Mouse (Mus musculus) hematopoietic stem cell, adult 5-6 weeks (primary cell): ENCODE results near the gene St6galnac4. TPM values are rescaled to one million over a fixed set of nuclear protein-coding genes. Genes with fewer than 3 reads are reported as not detected.

Experiments used
- ATAC-seq, 2 experiments: fragments of 125-278 bp in 1 of 2; replicated peaks in 1 of 2; 2 replicates each; pipeline ENCODE4 v1.8.0; 2016 to 2017; ENCODE audit warnings: inconsistent platforms in 2 of 2, mild to moderate bottlenecking in 2 of 2, moderate number of reproducible peaks in 2 of 2, low read depth in 1 of 2, moderate TSS enrichment in 1 of 2; ENCODE audit not compliant: low FRiP score in 2 of 2, poor library complexity in 2 of 2, severe bottlenecking in 2 of 2, insufficient read depth in 1 of 2, low TSS enrichment in 1 of 2
- total RNA-seq: library from RNA; stranded (forward); fragments of 172-1452, 232-1000 nt; gene quantifications from 2 replicates; pipeline ENCODE4 v1.2.3, GENCODE M21; 2017

Gene St6galnac4
- 17.5 and 26.0 TPM in 2 replicates for total RNA-seq

GRCm38 (mm10) chr2:32586871-32587351 is at the start of gene St6galnac4:
Gene St6galnac4 (plus strand): TSS chr2:32587095.
- ATAC-seq = peak; percentile 75 to 76

GRCm38 (mm10) chr2:32537360-32537905 is 49.5 kb upstream of the St6galnac4 start:
- ATAC-seq = no peak

GRCm38 (mm10) chr2:32537941-32538340 is 49.0 kb upstream of the St6galnac4 start:
- no peak for ATAC-seq

- ATAC-seq = no peak
Measured at GRCm38 (mm10) chr2:32538461-32538860, 48.4 kb upstream of the St6galnac4 start.

GRCm38 (mm10) chr2:32539452-32539981 is 47.4 kb upstream of the St6galnac4 start:
- ATAC-seq = no peak

- no peak for ATAC-seq
Measured at GRCm38 (mm10) chr2:32541333-32541908, 45.5 kb upstream of the St6galnac4 start.

- no peak for ATAC-seq
Measured at GRCm38 (mm10) chr2:32541986-32542573, 44.8 kb upstream of the St6galnac4 start.

GRCm38 (mm10) chr2:32543031-32543449 is 43.9 kb upstream of the St6galnac4 start:
- ATAC-seq = no peak

- ATAC-seq = no peak
Measured at GRCm38 (mm10) chr2:32546951-32547350, 39.9 kb upstream of the St6galnac4 start.

GRCm38 (mm10) chr2:32547380-32547779 is 39.5 kb upstream of the St6galnac4 start:
- ATAC-seq = no peak

GRCm38 (mm10) chr2:32547964-32548739 is 38.7 kb upstream of the St6galnac4 start:
- ATAC-seq = peak in 1 of 2 experiments; percentile 31; a peak in 1 of 4 replicates

GRCm38 (mm10) chr2:32549171-32549570 is 37.7 kb upstream of the St6galnac4 start:
- no peak for ATAC-seq

- ATAC-seq = peak in 1 of 2 experiments; percentile 33; a peak in 3 of 4 replicates
Measured at GRCm38 (mm10) chr2:32549764-32550163, 37.1 kb upstream of the St6galnac4 start.

- ATAC-seq = no peak
Measured at GRCm38 (mm10) chr2:32551236-32551635, 35.7 kb upstream of the St6galnac4 start.

GRCm38 (mm10) chr2:32553592-32554148 is 33.2 kb upstream of the St6galnac4 start:
- 0 out of 4 replicates have a peak, but pooled peaks of 1 of the 2 experiments have one; percentile 9 for ATAC-seq

- no peak for ATAC-seq
Measured at GRCm38 (mm10) chr2:32555484-32555883, 31.4 kb upstream of the St6galnac4 start.

- no peak for ATAC-seq
Measured at GRCm38 (mm10) chr2:32556019-32556418, 30.9 kb upstream of the St6galnac4 start.
